Mouse (Mus musculus) urinary bladder, adult 18-20 months (tissue): ENCODE measurements at regions not wholly inside any gene's neighbourhood (a gene's known extent, or its start where the extent isn't known, plus 50 kb on each side); places are given as distances from the start of the nearest gene placed in this dataset.

Source experiments
- DNase-seq, 2 experiments: peaks; one replicate each; pipeline ENCODE4 v3.0.0; 2022; ENCODE audit warnings: low spot score in 2 of 2, mixed read lengths in 2 of 2

DNA sequence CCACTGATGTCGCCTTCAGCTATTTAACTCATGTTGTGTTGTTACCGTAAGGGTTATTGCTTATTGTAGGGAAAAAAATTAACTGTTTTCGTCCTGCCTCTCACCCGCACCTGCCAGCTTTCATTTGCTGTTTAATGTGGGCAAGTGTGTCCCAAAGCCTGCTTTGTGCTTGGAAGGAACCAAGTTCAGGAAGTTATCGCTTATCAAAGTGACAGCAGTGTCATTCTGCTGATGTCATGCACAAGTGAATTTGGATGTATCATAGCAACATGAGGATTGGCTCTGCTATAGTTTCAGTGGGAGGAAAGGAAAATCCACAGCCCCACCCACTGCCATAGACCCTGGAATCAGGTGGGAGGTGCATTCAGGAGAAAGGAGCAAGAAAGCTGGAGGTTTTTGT, 276.5 kb downstream of the Rnf144b start:
- no peak for DNase-seq

DNA sequence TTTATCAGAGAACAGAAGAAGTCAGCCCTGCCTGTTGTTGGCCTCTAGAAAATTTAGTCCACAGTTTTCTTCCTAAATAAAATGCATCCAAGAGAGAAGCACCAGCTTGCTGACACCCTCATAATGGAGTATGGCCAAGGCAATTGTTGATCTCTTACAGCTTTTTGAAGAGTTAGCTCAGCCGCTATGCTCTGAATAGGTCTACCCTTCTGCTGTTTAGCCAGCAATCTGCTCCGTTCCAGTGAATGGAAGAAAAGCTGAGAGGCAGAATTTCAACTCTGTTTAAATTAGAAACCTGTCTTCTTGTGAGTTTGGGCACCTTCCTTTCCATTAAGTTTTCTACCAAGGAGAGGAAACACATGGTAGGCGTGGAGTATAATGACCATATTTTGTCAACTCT, 290.8 kb downstream of the Rnf144b start:
- no peak for DNase-seq

DNA sequence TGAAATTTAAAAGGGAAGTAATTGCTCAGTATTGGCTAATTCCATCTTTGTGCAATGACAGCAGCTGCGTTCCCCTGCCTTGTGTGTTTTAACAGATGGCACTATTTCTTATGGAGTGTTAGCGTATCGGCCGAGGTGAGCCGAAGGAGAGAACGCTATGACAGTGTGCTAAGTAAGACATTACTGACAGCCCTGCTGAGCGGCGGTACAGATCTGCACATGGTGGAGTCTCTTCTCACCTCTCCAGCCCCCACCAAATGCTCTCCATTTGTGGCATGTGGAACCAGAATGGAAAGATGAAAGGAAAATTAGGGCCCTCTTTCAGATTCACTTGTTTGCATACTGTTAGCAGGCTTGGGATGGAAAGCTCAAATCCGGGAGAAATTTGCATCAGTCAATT, 291.5 kb downstream of the Rnf144b start:
- no peak for DNase-seq

- no peak for DNase-seq
Measured at GRCm38 (mm10) chr13:47429856-47430365, 307.5 kb downstream of the Rnf144b start.

- no peak for DNase-seq
Measured at GRCm38 (mm10) chr13:47430409-47430808, 308.0 kb downstream of the Rnf144b start.

- peak in 1 of 2 experiments; percentile 9 for DNase-seq
Measured at GRCm38 (mm10) chr13:47435631-47436030, 313.2 kb downstream of the Rnf144b start.

GRCm38 (mm10) chr13:47444876-47445275, 322.4 kb downstream of the Rnf144b start:
- no peak for DNase-seq

DNA sequence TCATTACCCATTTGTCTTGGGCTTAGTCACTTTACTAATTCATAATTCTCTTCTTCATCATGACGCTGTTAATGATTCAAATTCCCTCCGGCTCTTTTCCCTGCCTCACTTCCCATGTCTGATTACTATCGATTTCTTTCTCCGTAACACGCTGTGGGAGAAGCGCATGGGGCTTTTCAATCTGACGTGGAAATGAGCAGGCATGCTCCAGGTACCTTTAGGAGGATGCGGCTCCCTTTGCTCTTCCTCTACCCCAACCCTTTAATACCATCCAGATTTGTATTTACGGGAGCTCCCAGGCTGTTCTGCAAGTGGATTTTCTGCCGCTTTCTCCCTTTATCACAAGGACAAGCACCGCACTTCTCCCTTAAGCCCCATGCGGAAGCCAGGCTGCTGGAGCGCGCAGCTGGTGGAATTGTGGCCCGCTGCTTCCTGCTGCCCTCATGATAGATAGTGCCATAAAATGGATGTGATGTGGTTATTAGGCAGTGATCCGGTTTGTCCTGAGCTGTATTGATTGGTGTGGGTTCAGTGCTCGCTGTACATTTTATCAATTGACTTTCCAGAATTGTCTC, 329.8 kb downstream of the Rnf144b start:
- DNase-seq: no peak

GRCm38 (mm10) chr13:47462148-47462547, 339.7 kb downstream of the Rnf144b start:
- no peak for DNase-seq

- no peak for DNase-seq
Measured at GRCm38 (mm10) chr13:47471543-47472213, 349.2 kb downstream of the Rnf144b start.

DNA sequence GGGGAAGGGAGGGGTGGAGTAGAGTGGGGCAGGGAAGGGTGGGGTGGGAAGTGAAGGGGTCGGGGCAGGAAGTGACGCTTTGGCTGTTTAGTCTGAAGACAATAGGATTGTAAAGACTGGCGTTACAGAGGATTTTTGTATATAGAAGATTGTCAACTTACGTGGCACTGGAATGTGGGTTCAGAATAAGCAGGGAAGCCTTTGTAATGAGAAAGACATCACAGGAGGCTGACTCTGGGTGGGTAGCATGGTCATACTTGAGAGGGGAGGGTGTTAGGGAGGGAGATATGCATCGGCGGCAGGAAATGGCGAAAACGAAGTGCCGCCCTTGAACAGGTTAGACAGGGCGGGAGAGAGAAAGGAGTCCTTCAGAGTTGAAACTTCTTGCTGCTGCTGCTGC, 357.7 kb downstream of the Rnf144b start:
- DNase-seq: no peak

- no peak for DNase-seq
Measured at GRCm38 (mm10) chr13:47484819-47485218, 362.4 kb downstream of the Rnf144b start.

- DNase-seq: no peak
Measured at GRCm38 (mm10) chr13:47486111-47486510, 363.7 kb downstream of the Rnf144b start.

GRCm38 (mm10) chr13:47486658-47487057, 364.2 kb downstream of the Rnf144b start:
- DNase-seq: no peak

DNA sequence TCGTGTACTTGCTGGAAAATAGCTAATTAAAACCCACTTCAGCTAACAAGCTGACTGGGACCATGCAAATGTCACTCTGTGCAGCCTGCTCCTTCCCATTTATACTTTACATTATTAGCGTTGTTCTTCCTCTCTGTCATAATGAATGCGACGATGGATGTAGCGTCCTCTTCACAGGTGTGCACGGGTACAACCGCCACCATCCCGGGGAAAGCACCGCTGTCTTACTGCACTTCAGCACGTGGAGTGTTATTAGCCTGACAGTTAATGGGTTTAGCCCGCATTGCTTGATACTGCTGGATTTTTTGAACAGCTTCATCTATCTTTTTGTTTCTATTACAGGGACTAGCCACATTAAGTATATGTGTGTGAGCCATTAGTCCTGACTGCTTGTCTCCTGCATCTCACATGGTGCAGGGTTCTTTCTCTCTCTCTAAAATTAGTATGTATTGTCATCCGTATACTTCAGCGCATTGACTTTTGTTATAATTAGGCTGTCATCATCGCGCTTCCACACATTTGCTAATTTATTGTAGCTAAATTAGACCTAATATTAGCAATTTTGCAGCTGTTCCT, 383.0 kb downstream of the Rnf144b start:
- no peak for DNase-seq

DNA sequence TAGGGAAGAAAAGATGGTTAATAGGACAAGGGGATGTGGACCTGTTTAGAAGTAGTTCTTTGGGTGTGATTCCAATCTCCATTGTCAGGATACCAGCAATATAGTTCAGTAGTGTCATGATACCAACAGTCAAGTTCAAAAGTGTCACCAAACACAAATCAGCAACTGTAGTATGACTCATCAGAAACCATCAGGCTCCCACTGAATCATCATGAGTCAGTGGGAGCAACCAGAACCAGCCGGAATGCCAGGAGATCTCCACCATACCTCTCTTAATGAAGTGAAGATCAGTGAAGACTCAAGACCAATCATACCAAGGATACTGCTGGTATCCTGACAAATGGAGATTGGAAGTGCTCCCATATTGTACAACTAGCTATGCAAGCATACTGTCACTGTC, 410.5 kb downstream of the Rnf144b start:
- no peak for DNase-seq

GRCm38 (mm10) chr13:47537156-47537555, 414.7 kb downstream of the Rnf144b start:
- no peak for DNase-seq

- no peak for DNase-seq
Measured at GRCm38 (mm10) chr13:47549626-47550025, 427.2 kb downstream of the Rnf144b start.

- DNase-seq: no peak
Measured at GRCm38 (mm10) chr13:47552251-47552650, 429.8 kb downstream of the Rnf144b start.

DNA sequence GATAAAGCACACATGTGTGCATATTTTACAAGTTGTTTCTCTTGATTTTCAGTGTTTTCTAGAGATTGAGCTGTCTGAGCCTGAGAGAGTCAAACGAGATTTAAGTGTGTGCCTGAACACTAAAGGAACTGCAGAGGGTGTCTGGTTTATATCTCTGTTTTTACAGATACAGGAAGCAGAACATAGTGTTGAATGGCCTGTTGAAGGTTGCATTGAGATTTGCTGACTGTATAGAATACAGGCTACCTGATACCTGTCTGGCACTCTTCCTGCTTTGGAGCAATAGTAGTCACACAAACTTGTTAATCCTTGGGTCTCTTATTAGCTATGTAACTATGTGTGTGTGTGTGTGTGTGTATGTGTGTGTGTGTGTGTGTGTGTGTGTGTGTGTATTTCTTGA, 431.7 kb downstream of the Rnf144b start:
- DNase-seq: no peak

GRCm38 (mm10) chr13:47557196-47557974, 434.9 kb downstream of the Rnf144b start:
- no peak for DNase-seq

GRCm38 (mm10) chr13:47562836-47563235, 440.4 kb downstream of the Rnf144b start:
- no peak for DNase-seq
